Comparison of ENCODE assay signal across 23 mouse cellular contexts in the genomic region with DNA sequence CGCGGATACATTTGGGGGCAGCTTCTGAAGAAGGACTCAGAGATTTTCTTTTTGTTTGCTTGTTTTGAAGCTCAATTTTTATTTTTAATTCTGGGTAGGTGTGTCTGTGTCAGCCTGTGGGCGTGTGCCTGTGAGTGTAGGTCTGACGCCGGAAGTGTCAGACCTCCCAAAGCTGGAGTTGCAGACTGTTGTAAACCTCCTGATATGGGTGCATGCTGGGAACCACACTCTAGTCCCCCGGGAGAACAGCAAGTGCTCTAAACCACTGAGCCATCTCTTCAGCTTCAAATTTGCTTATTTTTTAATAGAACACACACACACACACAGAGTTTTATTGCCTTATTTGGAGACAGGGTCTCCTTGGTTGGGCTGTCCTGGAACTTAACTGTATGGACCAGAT. TPM values are rescaled to one million over a fixed set of nuclear protein-coding genes. Genes with fewer than 3 reads are reported as not detected.
DNase-seq lines count a peak whose midpoint lies in the region; TF ChIP-seq lines count a peak whose summit lies in the region.
"Had no signal": no experiment of that assay in that cellular context is flagged by ENCODE, and none has a peak within 500 bp of the region (broad histone marks: within the 10 kb centered on the region; RNA-seq: fewer than 3 reads in every experiment).

No protein-coding gene starts in this region.

- no peak for TF ChIP-seq CTCF in gastrocnemius, adult 2 months (IDR thresholded peaks at IDR 0.05)
- no peak for TF ChIP-seq CTCF in spleen, adult 2 months (IDR thresholded peaks at IDR 0.05; ENCODE audit: extremely low read depth, insufficient read depth, insufficient read length, insufficient replicate concordance)

- H3K4me1 ChIP-seq in spleen, adult 2 months (ENCODE audit: control insufficient read depth, insufficient read depth, insufficient read length) = peaks cover 8% of the 10 kb centered on the region; the same call in 1 of the 2 replicates
- H3K4me1 ChIP-seq: forebrain, embryonic 15.5 days had no signal

- H3K27ac ChIP-seq in gastrocnemius, adult 2 months = peak overlapping the region; percentile 56
- H3K27ac ChIP-seq in spleen, adult 2 months (ENCODE audit: insufficient read depth, low read length) = peak overlapping the region; percentile 44
- H3K27ac ChIP-seq: embryonic facial prominence, embryonic 12.5 days; forebrain, embryonic 15.5 days; hindbrain, embryonic 13.5 days; hindbrain, postnatal 0 days had no signal

- no peak for TF ChIP-seq POLR2A in spleen, adult 2 months (IDR thresholded peaks at IDR 0.05; ENCODE audit: low read depth, low read length)

- WGBS in spleen, adult 2 months = 66% methylated on average over 6 of the region's 6 CpGs

- no peaks in the 10 kb centered on the region for H3K36me3 ChIP-seq in spleen, adult 2 months (ENCODE audit: control insufficient read depth, insufficient read depth, low read length)
- H3K36me3 ChIP-seq in splenic B cell, adult 2 months (ENCODE audit: control insufficient read depth, insufficient read depth, low read length, poor library complexity, severe bottlenecking) = no peaks in the 10 kb centered on the region
- H3K36me3 ChIP-seq: embryonic facial prominence, embryonic 12.5 days; forebrain, embryonic 15.5 days; heart, embryonic 12.5 days; hindbrain, embryonic 13.5 days had no signal

- H3K27me3 ChIP-seq in spleen, adult 2 months (ENCODE audit: control insufficient read depth, insufficient read depth, low read length) = no peaks in the 10 kb centered on the region
- H3K27me3 ChIP-seq in splenic B cell, adult 2 months (ENCODE audit: control insufficient read depth, insufficient read depth, low read length, poor library complexity, severe bottlenecking) = no peaks in the 10 kb centered on the region
- H3K27me3 ChIP-seq: embryonic facial prominence, embryonic 12.5 days; forebrain, embryonic 15.5 days; heart, embryonic 12.5 days; hindbrain, embryonic 13.5 days had no signal

- no peak for DNase-seq in gastrocnemius, adult 2 months
- no peak for DNase-seq in gastrocnemius, adult 8-10 months (ENCODE audit: low spot score in 2 of 2)
- peak; percentile 56 to 60 for DNase-seq in spleen, adult 2 months (ENCODE audit: low read depth in 1 of 2, low spot score in 2 of 2)
- DNase-seq in spleen, adult 12 weeks (ENCODE audit: low spot score) = no peak
- peak; percentile 30 for DNase-seq in brain, adult 2 months (ENCODE audit: low read depth, low spot score)
- DNase-seq in splenic B cell, adult 2 months (ENCODE audit: low read depth, low spot score) = peak; percentile 81
- DNase-seq in cerebellum, adult 11 months = no peak
- DNase-seq in right cerebral cortex, adult 18-20 months = no peak
- DNase-seq: adrenal gland, postnatal 10 days; cerebellum, adult 8-10 months; cerebellum, postnatal 25 days; gastrocnemius, postnatal 14 days had no signal

- no peak overlapping the region for H3K4me3 ChIP-seq in gastrocnemius, adult 2 months
- no peak overlapping the region for H3K4me3 ChIP-seq in spleen, adult 2 months (ENCODE audit: extremely low read depth, insufficient read depth, insufficient read length)
- H3K4me3 ChIP-seq: embryonic facial prominence, embryonic 12.5 days; forebrain, embryonic 15.5 days; heart, embryonic 12.5 days; hindbrain, embryonic 13.5 days had no signal

- intact Hi-C loops in gastrocnemius, adult 2 months (cut with DNase I) = no loop called here

RNA-seq across cellular contexts. Expression of a gene that starts 15.0 kb away (rescaled TPM):
- 10 to 100 TPM; 47.2 to 49.5 TPM for total RNA-seq in gastrocnemius, adult 2 months (2021)
- total RNA-seq in gastrocnemius, adult 8-10 months (2022) = 10 to 100 TPM; 23.6 to 35.7 (median 27.6) TPM
- 68.2 and 99.5 TPM in 2 replicates for polyA plus RNA-seq in spleen, adult 2 months (2012; rRNA removed)

RNA-seq across cellular contexts. Expression of a gene that starts 25.9 kb away (rescaled TPM):
- not detected for total RNA-seq in gastrocnemius, adult 2 months (2021)
- total RNA-seq in gastrocnemius, adult 8-10 months (2022) = not detected
- polyA plus RNA-seq in spleen, adult 2 months (2012; rRNA removed) = not detected in 2 replicates
- total RNA-seq: adrenal gland, postnatal 10 days; adrenal gland, postnatal 4 days; G1E; gastrocnemius, postnatal 14 days; heart, adult 8-10 months; heart, postnatal 25 days had no signal
- polyA plus RNA-seq: embryonic facial prominence, embryonic 12.5 days; forebrain, embryonic 11.5 days; G1E; heart, embryonic 12.5 days; intestine, embryonic 14.5 days had no signal

Comparison
In these comparisons a context has a peak if more than half of its experiments do, and no peak if none do; other contexts are left out.
1. DNase-seq: peak in spleen, adult 2 months (2 of 2), brain, adult 2 months (single experiment) and splenic B cell, adult 2 months (single experiment); none in gastrocnemius, adult 2 months (single experiment), gastrocnemius, adult 8-10 months (0 of 2), spleen, adult 12 weeks (single experiment), cerebellum, adult 11 months (single experiment) and right cerebral cortex, adult 18-20 months (single experiment).